Mouse (Mus musculus) kidney, postnatal 36 days (tissue): ENCODE measurements around the gene Gpc6.

Experiments used
- DNase-seq, 2 experiments: peaks; one replicate each; pipeline ENCODE4 v3.0.0; 2021 to 2022; ENCODE audit warnings: mixed read lengths in 2 of 2

The Gpc6 gene

DNA sequence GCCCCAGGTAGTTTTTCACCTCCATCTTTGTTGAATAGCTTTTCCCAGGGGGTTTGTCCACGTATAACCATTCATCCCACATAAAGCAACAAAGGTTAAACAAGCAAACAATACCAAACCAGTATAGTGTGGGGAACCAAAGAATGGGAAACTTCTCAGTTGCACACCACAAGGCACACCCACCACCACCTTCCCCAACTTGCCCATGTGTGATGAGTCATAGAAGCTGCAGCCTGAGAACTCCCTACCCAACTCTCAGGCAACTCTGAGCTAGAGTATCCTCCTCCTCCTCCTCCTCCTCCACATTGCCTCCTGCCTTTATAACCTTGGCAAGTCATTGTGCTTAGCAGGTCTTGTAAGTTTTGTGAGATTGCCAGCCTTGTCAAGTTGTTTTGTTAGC, 718.0 kb downstream of the Gpc6 start:
- DNase-seq, result no peak

DNA sequence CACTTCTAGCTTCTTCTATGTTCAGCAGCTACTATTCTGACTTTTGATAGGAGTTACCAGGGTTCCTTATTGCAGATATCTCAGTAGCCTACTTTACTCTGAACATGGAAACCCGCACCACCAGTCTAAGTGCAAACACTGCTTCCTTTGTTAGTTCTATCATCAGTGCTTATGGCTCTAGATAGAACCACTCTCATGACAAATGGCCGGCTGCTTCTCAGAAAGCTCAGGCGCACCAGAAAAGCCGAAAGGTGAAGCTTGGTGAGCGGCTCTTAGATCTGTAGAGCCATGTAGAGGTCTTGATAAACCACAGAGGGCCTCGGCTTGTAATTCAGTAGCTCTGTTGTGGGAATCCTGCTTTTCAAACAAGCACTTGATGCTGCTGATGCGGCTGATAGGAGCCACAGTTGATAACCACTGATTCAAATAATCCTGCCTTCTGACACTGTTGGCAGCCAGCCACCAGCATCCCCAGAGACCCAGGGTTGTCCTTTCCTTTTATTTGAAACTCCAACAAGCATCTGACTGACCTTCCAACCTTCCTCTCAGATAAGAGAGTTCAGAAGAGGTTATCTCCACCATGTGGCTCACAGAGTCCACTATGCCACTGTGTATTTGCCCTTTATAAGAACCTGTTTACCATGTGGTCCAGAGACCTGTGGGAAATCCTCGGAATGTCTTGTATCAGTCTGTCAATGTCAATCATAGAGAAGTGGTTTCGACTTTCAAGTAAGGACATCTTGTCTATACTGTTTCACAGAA, 723.3 kb downstream of the Gpc6 start:
- DNase-seq, result peak; percentile 38 to 73

DNA sequence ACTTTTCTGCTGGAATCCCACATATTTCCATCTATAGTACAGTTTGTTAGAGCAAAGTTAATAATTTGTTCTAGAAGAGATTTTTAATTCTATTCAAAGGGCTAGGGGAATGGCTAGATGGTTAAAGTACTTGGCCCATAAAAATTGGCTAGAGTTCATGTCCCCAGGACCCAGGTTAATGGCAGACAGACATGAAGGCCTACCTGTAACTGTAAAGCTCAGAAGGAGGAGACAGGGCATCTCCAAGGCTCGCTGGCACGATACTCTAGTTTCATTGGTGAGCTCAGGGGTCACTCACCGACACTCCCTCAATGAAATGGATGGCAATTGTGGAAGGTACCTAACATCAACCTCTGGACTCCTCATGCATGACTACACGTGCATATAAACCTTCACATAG, 725.0 kb downstream of the Gpc6 start:
- peak; percentile 39 to 49 for DNase-seq

DNA sequence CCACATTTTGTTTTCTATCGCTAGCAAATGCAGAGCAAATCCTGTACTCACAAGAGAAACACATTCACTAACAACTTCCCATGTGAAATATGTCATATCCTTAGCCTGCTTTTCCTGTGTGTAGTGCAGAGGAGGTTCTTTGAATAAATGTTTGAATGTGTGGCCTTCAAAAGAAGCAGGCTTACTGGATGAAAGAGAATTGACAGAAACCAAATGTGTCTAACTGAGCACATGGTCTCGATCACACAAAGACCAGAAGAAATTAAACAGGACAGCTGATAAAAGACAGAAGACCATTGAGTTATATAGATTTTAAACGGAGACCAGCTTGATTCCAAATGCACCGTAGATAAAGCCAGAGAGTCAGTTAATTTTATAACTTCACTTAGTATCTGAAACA, 726.2 kb downstream of the Gpc6 start:
- no peak for DNase-seq

DNA sequence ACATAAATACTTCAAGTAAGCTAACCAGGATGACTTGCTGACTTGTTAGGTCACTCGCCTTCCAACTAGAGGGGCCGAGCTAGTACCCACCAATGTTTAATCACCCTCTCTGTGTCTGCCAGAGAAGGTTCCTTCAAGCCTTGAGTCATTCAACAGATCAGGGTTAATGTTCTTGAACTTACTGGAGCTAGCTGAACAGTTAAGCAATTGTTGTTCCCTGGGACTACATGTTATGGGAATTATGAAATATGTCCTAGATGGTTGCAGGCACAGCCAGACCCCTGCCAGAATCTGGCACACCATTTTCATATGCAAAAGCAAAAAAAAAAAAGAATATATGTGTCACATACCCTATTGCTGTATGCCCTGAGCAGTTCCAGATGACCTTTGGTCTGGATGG, 726.8 kb downstream of the Gpc6 start:
- DNase-seq, result no peak

DNA sequence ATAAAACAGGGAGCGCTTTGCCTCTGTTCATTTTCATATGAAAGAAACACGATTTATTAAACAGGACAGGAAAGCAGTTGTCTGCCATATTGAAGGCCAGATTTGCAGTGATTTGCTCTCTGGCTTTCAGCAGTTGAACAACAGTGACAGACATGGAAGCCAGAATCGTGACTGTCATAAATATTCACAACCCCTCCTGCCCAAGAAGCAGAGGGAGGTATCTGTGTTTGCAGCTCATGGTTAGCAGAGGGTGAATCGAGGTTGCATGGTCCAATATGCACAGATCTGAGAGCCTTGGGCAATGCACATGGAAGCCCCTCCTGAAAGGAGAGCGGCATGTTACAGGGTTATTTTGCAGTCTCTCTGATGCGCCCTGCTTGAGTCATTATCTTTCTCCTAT, 730.3 kb downstream of the Gpc6 start:
- no peak for DNase-seq

DNA sequence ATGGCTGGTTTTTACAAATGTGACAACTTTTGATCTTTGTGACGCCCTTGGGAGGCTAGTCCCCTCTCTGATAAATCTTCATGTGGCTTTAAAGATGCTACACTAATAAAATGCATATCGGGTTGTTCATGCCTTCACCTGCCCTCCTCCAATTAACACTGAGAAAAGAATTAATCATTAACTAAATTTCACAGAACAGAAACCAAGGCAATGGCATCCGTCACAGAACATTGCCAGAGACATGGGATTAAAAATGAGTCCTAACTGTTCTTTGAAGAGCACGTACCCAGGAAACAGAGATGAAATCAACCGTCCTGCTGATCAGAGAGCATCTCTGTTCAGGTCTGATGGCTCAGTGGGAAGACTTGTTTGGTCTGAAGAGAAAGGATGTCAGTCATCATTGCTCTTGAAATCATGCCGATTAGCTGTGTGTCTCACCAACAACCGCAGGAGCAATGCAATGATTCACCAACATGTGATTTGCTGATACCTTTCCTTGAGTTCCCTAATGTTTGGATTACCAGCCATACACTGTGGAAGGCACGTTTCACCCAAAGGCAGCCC, 734.2 kb downstream of the Gpc6 start:
- DNase-seq, result no peak

DNA sequence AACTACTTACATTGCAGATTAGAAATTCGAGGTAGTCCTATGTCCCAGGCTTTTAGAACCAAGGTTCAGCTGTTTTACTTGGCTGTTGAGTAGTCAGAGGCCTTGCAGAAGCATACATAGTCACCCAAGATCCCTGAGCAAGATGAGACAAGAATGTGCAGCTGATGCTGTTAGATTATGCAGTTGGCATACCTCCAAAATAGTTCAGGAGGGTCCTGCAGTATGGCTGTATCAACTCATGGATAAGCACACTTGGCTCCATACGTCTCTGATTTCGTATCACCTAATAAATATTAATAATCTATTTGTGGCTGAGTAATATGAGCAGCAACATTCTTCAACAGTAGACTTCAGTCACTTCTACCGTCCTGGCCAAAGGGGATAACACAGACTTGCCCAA, 737.1 kb downstream of the Gpc6 start:
- no peak for DNase-seq

DNA sequence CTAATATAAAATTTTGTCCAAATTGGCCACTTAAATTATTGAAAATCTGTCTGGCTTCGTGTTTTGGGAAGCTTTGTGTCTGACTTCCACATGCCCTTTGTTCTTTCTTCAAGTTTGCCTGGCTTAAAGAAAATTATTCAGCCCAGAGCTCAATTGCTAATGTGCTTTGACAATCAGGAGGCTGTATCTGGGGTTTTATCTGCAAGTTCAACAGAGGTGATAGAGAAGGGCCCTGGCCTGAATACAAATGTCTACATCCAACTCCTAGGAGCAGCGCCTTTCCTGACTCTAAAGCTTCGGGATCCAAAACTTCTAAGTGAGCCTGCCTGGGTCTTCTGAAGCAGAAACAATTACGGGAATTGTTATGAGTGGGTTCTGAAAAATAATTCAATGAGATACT, 739.7 kb downstream of the Gpc6 start:
- DNase-seq, result no peak

DNA sequence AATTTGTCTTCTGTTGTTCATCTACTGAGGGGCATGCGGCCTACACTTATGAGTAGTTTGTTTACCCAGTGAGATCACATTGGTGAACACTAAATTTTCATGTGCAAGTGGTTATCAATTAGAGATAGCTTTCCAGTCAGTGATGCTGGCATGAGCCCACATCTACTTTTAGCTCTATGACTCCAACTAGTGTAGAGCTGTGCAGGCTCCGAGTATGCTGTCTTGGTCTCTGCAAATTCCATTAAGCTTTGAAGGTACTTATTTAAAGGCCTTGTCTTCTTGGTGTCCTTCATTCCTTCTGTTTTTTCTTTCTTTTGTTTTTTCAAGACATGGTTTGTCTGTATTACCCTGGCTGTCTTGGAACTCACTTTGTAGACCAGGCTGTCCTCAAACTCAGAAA, 741.0 kb downstream of the Gpc6 start:
- no peak for DNase-seq

DNA sequence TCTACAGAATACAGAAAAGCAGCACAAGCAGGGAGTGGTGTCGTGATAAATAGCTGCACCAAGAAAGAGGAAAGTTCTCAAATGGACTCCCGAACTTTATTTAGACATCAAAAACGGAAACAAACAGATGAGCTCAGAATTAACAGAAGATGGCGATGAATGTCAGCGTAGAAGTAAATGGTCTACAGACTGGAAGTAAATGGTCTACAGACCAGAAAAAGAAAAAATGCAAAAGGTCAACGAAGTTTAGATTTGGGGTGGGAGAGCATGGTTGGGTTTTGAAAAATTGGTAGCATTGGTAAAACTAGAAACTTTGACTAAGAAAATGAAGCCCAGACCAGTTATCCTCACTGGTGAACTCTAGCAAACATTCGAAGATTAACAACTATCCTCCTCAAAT, 748.4 kb downstream of the Gpc6 start:
- no peak for DNase-seq

DNA sequence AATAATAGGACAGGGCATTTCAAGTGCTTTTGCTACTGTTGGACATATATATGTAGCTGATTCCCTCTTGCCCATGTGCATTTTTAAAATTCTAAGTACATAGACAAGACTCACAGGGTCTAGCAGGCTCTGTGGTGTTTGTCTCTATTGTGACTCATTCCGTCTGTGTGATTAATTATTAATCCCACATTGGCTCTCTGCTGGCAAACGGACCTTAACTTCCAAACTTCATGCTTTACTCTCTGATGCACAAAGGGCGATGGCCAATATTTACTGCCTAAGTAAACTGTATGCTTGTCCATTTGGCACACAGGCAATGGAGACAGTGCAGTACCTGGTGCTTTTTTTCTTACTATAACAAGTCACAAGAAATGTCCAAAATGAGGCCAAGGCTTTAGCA, 749.4 kb downstream of the Gpc6 start:
- peak; percentile 31 to 78 for DNase-seq

DNA sequence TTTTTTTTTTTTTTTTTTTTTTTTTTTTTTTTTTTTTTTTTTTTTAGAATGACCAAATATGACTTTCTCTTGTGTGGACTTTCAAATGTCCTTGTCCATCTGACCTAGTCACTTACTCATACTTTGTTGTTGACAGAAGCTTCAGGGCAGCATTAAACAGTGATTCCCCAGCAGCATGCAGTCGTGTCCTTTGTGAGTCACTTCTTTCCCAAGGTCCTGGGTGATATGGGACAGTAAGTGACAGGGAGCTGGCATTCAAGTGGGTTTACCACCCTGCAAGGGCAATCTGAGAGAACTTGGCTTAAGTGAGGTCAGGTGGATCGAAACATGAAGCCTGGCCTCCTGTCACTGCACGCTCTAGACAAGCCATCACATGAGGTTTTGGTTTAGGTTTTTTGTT, 754.8 kb downstream of the Gpc6 start:
- no peak for DNase-seq

DNA sequence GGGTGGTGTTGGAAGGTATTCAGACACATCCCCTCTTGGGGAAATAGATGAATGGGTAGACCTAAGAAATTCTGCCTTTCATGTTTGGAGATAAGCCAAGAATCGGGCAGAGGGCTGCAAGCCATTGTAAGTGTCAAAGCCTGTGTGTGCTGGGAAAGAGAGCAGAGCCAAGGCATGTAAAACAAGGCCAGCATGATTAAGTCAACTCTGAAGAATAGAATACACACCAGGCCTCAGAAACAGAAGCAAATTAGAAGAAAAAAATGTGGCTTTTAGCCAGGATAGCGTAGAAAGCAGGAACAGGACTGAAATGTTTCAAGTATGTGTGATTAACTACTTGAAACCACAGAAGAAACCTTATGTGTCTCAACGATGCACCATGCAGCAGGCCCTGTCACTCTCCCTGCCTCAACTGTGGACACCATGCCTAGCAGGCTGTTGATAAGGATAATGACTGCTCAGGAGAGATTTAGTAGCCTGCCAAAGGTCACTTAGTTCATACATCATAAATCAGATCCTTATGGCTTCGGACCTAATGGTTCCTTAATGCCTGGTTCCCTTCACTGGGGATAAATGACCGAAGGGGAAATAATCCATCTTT, 756.3 kb downstream of the Gpc6 start:
- DNase-seq, result no peak

DNA sequence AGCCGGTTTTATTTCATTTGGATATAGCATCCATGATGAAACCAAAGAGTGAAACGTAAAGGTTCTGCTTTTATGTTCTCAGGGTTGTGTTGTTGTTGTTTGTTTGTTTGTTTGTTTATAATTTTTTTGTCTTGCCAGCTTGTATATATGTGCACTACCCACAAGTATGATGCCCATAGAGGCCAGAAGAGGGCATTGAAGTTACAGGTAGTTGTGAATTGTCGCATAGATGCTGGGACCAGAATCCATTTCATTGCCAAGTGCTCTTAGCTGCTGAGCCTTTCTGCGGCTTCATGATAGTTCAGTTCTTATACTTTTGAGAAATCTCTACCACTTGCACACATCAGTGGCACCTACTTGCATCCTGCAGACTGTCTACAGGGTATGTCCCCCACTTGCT, 758.0 kb downstream of the Gpc6 start:
- DNase-seq, result no peak

DNA sequence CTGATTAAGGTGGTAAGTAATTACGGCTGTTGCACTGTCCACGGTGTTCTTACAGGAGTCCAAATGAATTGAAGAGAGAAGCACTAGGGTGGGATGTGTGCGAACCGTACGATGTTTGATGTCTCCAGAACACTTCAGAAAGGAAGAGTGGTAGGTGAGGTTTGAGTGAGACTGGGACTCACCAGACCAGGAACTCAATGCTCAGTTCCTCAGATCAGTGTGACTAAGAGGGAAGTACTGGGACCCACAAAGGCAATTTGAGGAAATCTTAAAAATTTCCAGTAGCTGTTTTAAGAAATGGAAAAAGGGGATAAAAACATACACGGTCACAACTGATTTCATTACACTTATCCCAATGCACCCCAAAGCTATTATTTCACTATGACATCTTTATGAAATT, 764.7 kb downstream of the Gpc6 start:
- no peak for DNase-seq

DNA sequence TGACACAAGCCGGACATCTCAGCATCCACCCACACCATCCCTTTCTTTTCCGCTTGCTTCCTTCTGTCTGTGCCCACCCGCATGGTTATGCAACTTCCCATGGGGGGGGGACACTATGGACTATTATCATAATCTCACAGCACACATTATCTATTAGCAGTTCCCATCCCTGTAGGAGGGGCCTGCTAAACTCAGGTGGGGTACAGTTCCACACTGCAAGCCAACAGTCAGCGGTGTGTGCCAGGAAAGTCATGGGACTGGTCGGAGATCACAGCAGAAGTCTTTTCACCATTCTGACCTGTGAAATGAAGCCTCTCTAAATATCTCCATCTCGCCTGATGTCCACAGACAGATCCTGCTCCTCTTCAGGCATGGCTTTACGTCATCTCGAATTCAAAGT, 770.5 kb downstream of the Gpc6 start:
- DNase-seq, result peak in 1 of 2 experiments; percentile 11

DNA sequence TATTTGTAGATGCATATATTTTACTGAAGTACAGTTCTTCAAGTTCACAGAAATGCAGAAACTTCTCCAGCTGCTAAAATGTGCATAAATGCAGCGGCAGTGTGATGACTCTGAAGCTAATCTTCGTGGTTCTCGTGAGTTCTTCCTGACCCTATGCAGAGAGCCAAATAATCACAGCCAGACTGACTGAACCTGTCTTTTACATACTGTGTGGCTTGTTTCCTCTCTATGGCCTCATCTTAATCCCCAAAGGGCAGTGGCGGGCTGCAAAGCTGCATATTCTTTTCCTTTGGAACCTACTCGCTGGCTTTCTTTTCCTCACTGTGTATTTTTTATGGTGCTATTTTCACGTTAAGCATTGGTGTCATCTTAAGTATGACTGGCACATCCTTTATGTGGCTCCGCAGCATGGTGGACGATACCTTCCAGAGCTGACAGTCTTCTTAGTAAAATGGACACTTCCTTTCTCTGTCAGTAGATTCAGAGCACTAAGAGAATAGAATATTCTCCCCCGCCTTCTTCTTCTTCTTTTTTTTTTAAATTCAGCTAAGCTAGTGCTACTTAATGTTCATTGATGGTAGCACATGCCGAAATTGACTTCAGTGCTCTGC, 775.7 kb downstream of the Gpc6 start:
- DNase-seq, result no peak

DNA sequence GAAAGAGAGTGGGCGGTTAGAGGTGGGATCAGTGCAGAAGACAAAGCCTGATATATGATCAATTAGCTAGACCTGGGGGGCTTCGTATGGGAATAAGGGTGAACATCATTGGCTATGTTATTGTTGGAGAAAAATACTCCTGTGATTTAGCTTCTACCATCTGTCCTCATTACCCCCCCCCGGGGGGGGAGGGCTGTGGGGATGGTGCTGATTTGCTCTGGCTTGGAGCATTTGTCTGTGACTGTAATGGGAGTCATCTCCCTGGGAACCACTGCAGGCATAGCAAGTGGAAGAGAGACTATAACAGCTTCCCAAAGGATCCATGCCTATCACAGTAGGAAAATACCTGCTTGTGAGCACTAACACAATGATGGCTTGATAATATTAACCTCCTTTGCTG, 783.7 kb downstream of the Gpc6 start:
- DNase-seq, result no peak

DNA sequence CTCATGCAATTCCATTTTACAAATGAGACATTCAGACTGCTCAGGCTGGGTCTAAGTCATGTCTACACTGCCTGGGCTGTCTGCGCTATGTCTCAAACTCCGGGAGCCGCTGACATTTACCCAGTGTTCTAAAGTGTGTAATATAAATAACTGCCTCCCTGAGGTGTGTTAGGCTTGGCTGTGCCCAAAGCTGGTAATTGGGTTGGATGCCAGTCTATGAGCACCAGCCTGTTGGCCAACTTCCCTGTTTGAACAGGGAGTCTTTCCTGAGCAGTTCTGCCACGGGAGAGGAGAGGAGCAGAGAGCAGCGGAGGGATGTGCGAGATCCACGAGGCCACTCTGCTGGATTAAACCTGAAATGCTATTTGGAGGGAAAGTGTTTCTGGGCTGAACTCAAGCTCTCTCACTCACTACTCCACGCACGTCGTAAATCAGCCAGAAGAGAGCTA, 785.4 kb downstream of the Gpc6 start:
- no peak for DNase-seq

DNA sequence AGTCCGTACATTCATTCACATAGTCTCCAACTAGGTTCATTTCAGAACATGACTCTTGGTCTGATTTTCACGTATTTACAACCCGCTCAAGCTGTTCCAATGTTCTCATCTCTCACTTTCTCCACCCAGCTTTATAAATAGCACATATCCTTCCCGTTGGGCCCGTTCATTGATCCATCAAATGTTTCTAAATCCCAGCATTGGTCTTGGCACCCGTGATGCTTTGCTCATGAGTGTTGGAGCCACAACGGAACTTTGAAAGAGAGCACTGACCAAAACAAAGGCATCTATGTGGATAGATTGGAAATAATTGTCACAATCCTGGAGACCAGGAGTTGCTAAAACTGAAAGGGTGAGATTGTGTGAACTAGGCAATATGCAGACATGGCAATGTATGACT, 787.2 kb downstream of the Gpc6 start:
- DNase-seq, result no peak

DNA sequence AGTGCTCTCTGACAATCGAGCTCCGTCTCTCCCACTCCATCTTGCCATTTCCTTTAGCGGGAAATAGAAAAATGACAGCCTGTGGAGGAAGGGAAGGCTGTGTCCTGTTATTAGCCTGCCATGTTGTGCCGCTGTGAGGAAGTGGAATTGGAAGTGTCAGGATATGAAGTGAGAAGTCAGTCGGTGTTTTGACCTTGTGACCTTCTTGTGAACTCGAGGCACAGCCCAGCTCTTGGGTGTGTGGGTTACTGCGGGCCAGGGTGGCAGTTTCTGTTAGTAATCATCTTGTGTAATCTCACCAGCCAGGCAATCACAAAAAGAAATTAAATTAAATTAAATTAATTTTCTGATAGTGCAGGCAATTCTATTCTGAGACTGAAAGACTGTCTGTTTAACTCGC, 789.0 kb downstream of the Gpc6 start:
- DNase-seq, result no peak

DNA sequence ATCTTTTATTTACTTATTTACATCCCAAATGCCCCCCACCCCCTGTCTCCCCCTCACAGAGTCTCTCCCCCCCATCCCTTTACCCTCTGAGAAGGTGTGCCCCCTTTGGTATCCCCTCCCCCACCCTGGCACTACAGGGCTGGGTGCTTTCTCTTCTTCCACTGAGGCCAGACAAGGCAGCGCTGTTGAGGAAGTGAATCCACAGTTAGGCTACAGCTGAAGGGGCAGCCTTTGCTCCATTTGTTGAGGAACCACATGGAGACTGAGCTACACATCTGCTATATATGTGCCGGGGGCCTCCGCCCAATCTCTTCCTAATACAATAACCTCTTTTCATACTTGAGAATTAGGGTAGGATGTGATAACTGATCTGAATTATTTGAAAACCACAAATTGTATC, 791.2 kb downstream of the Gpc6 start:
- DNase-seq, result no peak

DNA sequence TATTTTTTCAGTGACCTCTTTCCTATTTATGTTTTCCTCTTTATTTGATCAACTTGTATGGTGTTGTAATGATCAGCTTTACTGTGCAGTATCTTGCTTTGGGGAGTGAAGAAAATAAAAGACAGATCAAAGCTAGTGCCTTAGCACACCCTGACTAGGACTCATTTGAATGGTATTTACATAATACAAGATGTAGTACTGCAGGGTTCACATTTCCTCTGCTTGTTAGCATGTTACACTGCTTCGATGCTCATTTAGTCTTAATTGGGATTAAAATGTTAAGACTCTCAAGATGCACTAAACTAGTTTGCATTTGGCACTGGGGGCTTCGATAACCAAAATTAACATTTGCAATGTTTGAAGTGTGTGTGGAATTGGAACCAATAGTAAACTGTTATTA, 803.6 kb downstream of the Gpc6 start:
- DNase-seq, result no peak
